Mouse (Mus musculus) testis, adult 2 months (tissue): Measurements from ENCODE around the gene Ralgapa2.

Experiments
- CTCF ChIP-seq: fragments of 200-500 bp; IDR thresholded peaks from 2 replicates; pipeline ENCODE4 v1.5.1; 2012; ENCODE audit warnings: low read depth, mild to moderate bottlenecking, inconsistent platforms, low read length, moderate library complexity; ENCODE audit not compliant: control insufficient read depth, insufficient read depth, insufficient replicate concordance
- POLR2A ChIP-seq: fragments of 200-500 bp; IDR thresholded peaks from 2 replicates; pipeline ENCODE4 v1.6.1; 2012; ENCODE audit warnings: low read depth, mild to moderate bottlenecking, inconsistent platforms, low read length, moderate library complexity; ENCODE audit not compliant: control insufficient read depth

DNA sequence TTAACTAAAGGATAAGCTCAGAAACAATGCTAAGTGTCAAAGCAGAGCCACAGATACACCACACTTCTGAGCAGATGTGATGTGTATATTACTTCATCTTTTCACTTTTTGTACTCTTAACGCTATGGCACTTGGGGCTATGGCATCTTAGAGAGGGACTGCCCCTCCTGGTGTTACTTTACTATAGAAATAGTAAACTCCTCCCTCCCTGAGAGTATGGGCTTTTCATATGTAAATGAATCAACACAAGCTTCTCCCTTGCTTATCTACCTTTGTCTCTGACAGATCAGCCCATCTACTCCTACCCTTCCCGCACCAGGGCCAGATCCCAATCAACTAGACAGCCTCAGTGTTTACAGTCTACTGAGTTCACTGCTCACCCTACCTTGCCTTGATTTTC is 111.4 kb downstream of the Ralgapa2 start:
- TF ChIP-seq CTCF: no peak
- TF ChIP-seq POLR2A: no peak
